Mouse (Mus musculus) retina, postnatal 7 days (tissue): ENCODE measurements around the gene Igll1.
A peak's percentile ranks its signal among the peaks of the same experiment; 100 is the strongest.

ENCODE experiments used
- DNase-seq: peaks from one replicate; pipeline ENCODE4 v3.0.0-alpha.2; 2012; ENCODE audit warnings: low read depth, low spot score

Gene Igll1

DNA sequence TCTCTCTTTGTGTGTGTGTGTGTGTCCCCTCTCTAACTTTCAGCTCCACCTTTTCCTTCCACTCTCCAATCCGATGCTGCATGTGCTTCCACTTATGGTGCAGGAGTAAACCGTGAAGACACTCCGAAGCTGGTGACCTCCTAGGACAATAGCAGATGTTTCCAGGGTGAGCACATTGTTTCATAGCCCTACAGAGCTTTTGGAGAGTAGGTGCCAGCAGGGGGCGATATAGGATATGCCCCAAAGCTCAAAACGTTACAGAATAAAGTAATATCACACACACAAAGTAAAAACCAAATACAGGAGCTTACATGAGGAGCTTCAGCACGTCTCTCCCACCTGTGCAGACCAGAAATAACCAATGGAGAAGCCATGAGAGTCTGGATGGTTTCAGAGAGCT is 8.9 kb downstream of the Igll1 start:
- no peak for DNase-seq

DNA sequence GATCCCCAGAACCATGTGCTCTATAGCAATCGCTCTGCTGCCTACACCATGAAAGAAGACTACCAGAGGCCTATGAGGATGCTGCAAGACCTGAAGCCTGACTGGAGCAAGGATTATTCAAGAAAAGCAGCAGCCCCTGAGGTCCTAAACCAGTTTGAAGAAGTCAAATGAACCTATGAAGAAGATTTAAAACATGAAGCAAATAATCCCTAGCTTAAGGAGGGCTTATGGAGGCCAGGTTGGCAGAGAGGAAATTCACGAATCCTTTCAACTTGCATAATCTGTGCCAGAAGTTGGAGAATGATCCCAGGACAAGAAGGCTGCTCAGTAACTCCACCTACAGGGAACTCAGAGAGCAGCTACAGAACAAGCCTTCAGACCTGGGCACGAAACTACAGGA is 11.4 kb downstream of the Igll1 start:
- no peak for DNase-seq

DNA sequence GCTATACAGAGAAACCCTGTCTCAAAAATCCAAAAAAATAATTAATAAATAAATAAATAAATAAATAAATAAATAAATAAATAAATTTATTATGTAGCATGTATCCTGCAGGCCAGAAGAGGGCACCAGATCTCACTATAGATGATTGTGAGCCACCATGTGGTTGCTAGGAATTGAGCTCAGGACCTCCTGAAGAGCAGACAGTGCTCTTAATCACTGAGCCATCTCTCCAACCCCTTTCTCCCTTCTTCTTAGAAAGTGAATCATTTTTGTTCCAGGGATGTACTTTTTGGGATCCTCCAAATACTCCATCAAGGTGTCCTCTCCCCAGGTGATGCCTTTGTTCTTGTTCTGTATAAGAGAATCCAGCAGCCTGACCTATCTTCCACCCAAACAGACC is 14.6 kb downstream of the Igll1 start:
- no peak for DNase-seq

DNA sequence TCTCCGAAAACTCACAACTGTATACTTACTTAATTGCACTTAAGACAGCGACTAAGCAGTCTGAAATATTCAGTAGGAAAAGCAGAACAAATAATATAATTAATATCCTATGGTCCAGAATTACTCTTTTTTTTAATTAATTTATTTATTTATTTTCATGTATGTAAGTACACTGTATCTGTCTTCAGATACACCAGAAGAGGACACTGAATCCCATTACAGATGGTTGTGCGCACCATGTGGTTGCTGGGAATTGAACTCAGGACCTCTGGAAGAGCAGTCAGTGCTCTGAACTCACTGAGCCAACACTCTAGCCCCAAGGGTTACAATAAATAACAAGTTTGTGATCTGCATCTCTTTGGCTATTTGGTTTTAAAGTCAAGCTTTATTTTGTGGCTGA is 34.1 kb downstream of the Igll1 start:
- DNase-seq, result no peak

DNA sequence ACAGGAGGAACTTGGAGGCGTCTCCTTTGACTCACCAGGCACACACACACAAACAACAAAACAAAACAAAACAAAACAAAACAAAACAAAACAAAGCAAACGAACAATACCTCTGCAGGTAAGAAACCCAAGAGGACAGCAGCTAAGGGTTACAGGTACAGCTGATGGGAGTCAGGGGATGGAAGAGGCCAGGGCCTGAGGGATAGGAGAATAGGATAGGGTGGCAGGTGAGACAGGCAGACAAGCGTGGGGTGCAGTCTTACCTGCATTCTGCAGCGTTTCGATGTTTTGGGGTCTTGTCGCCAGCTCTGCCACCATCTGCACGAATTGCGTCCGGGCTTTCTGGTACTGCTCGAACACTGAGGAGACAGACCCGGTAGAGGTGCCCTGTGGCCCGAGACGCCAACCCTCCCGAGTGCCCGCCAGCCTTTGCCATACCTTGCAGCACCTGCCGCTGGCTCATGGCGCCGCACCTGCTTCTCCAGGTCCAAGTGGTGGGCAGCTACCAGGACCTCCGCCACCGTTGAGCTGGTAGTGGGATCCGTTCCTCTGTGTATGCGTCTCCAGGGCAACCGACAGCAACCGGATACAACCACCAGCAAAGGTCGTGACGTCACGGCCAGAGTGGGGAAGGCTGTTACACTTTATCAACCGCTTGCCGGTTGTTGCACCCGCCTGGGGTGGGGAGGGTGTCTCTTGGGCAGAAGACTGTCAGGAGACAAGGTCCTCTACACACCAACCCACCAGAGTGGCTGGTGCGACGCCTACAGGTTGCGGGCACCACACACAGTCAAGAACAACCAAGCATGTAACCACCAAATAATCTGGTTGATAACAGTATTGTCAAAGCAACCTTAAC is 34.8 kb downstream of the Igll1 start, which contains the start of gene Spag6l:
Spag6l (minus strand) TSS at position 700 of the 859 bp plus-strand sequence.
- DNase-seq, result peak; percentile 29

DNA sequence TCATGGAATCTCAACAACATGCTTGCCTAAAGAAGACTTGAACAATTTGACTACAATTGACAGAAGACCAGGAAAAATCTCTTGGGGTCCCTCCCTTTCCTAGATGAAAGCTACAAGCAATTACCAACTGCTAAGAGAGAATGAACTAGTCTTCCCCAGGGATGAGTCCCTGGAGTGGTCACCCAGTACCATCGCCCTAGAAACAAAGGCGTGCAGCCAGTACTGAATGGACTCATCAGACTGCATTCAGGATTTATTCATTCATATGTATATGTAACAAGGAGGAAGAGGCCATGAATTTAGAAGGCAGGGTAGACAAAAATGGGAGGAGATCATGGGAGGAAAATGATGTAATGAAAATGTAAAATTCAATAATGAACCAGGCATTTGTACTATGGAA is 37.6 kb downstream of the Igll1 start:
- no peak for DNase-seq

DNA sequence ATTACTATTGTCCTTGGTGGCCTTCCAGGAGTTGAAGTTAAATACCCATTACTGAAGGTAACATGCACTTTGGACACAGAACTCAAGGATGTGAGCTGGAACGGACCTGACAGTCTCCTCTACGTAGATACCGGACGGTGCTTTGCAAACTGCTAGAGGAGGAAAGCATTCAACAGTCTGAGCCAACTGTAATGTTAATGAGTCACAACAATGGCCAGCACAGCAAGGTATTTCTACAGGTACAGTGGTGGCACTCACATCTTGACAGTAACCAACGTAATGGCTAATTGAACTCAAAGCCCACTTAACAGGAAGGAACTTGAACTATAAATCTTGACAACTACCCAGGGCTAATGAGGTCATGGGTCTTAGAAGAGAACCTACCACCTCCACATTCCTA is 38.3 kb downstream of the Igll1 start:
- no peak for DNase-seq
